Mouse (Mus musculus) liver (tissue): ENCODE results near the gene Cblc.
A peak's percentile ranks its signal among the peaks of the same experiment; 100 is the strongest.

Source experiments
- DNase-seq: peaks from one replicate; pipeline ENCODE4 v3.0.0-alpha.2; 2020; ENCODE audit warnings: mixed read lengths

Gene Cblc

GRCm38 (mm10) chr7:19781741-19782140, 14.9 kb downstream of the Cblc start:
- no peak for DNase-seq

GRCm38 (mm10) chr7:19779903-19780302, 16.7 kb downstream of the Cblc start:
- no peak for DNase-seq

DNA sequence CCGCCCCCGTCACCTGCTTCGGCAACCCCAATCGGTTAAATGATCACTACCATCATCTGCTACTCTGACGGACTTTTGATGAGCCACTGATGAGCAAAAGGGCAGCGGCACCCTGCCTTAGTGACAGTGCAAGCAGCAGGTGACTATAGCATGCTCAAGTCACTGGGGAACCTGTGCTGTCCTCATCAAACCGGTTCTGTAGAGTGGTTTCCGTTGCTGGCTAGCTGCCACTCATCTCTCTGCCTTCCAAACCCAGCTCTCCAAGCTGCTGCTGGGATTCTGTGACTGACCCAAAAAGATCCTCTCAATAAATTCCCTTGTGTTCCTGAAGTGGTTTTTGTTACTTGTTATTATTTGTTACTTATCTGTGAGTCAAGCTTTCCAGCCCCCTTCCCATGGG, 18.0 kb downstream of the Cblc start:
- no peak for DNase-seq

DNA sequence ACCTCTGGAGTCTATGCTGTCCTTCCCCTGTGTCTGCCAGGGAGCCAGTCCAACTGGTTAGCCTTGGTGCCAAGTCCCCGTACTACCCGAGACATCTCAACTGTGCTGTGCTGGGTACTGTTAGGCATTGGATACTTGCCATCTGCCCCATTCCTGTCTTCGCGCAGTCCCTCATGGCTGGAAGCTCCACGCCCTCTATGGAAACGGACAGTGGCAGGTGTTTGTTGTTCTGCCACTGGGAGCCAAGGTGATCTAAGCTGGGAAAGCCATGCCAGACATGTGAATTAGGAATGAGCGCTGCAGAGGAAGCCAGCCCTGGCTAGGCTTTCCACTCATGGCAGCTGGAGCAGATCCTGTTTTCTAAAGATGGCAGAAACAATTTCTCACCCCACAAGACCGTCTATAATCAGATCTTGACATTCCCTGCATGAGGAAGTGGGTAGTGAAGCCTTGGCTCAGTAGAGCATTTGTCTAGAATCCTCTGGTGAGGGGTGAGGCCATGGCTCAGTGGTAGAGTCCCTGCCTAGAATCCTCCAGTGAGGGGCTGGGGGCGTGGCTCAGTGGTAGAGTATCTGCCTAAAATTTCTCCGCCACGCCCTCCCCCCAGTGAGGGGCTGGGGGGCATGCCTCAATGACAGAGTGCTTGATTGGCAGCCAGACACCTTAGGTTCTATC, 19.4 kb downstream of the Cblc start:
- no peak for DNase-seq

GRCm38 (mm10) chr7:19771682-19772081, 24.9 kb downstream of the Cblc start:
- no peak for DNase-seq

DNA sequence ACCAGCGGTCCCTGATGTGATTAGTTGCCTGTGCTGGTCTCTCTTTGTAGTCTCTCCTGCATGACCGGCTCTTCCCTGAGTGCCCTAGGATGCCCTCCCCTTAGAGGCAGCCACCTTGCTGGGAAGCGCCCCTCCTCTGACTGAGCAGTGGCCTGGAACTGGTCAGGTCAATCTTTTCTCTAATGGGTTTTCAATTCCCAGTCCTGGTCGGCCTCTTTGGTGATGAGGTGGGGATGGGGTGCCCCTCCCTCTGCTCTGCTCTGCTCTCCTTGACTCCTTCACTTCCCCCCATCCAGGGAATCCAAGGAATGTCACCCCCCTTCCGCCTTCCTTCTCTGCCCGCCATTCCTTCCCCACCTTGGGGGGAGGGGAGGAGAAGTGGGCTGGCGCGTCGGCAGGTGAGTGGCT, 25.6 kb downstream of the Cblc start, which contains the start of gene Bcam:
Gene Bcam (minus strand): TSS at position 33 of the 408 bp plus-strand sequence.
- DNase-seq: no peak

- peak; percentile 85 for DNase-seq
Measured at GRCm38 (mm10) chr7:19770375-19770754, 26.2 kb downstream of the Cblc start.

DNA sequence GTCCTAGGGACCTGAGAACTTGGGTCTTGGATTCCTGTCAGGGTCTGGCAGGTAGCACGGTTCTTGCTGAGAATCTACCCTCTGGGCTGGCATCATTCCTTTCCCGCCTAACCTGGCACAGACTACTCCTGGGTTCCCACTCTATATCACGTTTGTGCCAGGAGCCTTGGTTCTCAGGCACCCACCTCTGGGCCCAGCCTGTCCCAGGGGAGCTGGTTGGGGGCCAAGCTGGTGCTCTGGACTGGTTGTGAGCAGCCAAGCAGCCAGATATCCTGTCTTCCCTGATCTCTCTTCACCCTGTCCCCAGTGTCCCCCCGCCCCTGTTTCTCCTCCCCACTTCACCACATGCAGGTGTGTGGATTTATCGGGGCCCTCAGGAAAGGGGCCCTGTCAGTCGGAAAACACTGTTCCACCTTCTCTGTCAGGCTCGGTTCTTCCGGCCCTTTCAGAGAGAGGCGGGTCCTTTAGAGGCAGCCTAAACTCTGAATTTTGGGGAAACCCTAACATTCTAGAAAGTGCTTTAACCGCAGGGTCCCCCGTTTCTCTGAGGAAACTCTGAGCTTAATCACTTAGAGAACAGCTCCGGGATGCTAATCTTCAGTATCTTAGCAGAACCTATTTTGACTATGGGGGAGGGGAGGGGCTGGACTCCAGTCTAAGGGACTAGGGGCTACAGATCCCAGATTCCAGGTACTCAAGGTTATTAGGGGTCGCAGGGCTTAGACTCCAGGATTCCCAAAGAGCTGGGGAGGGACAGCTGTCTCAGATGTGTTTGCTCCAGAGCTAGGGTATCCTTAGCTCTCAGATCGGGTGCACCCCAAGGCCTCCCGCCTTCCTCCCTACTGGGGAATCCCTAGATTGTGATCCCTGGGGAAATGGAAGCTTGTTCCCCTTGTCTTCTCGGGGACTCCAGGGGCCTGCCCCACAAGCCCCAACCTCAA, 26.9 kb downstream of the Cblc start:
- no peak for DNase-seq

DNA sequence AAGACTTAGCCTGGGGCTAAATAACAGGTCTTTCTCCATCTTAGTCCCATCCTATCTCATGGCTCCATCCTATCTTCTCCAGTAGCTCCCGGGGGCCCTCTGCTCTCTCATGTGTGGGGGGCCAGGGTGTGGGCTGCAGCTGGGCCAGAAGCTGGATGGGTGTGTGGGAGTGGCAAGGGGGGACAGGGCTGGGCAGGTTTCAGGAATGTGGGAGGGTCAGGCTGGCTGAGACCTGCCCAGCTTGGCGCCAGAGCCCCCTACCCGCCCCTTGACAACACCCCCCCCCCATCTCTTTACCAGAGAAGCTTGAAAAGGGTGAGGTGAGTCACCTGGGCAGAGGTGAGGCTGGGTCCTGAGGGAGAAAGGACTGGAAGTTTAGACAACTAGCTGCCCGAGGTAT, 27.6 kb downstream of the Cblc start:
- DNase-seq: no peak

DNA sequence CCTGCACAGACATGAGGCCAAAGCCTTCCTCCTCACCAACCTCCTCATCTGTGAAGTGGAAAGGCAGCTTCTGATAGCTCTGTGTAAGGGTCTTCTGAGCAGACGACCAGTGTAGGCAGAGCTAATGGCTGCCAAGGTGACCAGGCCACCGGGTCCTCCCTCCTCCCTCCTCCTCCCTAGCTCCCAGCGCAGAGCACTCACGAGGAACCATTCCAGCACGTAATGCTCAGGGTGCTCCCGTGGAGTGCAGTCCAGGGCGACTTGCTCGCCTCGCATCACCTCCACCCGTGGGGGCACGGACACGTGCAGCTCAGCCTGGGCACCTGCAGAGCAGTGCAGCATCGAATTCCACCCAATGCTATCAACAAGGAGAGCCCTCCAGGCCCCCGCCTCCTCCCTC, 28.4 kb downstream of the Cblc start:
- no peak for DNase-seq

GRCm38 (mm10) chr7:19764581-19764980, 32.0 kb downstream of the Cblc start:
- DNase-seq: no peak

- no peak for DNase-seq
Measured at GRCm38 (mm10) chr7:19763829-19764477, 32.7 kb downstream of the Cblc start.

DNA sequence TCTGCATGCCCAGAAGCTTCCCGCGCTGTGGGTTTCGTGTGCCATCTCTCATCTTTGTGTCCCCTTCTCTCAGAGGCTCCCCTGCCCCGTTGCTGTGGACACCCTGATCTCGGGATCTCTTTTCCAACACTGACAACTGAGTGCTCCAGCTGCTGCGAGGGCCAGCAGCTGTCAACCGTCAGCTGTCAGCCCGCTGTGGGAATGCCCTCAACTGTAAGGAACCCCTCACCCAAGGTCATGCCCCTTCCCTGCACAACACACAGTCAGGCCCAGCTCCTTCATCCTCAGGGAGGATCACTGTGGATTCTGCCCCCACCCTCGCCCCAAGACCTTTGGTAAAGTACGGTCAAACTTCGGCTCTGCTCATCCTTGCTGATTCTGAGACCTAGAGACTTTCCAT, 34.3 kb downstream of the Cblc start:
- no peak for DNase-seq

GRCm38 (mm10) chr7:19760021-19760420, 36.6 kb downstream of the Cblc start:
- no peak for DNase-seq

- DNase-seq: no peak
Measured at GRCm38 (mm10) chr7:19758623-19759022, 38.0 kb downstream of the Cblc start.

- no peak for DNase-seq
Measured at GRCm38 (mm10) chr7:19755851-19756786, 40.5 kb downstream of the Cblc start.

DNA sequence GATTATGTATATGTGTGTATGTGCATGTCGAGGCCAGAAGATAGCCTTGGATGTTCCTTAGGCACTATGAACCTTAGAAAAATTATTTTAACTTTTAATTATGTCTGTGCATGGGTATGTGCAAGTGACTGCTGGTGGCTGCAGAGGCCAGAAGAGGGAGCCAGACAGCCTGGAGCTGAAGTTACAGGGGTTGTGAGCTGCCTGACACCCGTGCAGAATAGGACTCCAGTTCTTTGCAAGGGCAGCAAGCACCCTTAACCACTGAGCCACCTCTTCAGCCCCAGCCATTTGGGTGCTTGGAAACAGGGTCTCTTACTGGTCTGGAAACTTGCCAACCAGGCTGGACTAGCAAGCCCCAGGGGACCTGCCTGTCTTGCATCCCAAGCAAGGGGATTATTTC, 41.6 kb downstream of the Cblc start:
- DNase-seq: no peak

- no peak for DNase-seq
Measured at GRCm38 (mm10) chr7:19754065-19754464, 42.5 kb downstream of the Cblc start.

DNA sequence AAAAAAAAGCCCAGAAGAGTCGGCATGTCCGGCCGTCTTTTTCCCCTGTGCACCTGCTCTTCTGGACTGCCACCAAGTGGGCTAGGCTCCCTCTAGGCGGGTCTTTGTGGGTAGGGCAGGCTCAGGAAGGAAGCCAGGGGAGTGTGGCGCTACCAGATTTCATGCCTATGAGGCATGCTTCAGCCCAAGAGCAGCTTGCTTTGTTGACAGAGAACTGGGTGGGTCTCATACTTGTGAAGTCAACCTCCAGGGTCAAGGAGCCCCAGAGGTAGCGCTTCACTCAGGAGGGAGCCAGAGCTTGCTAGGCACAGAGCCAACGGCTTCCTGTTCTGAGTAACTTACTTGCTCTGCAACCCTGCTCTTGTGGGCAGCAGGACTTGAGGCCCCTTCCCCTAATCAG, 43.0 kb downstream of the Cblc start:
- no peak for DNase-seq

- no peak for DNase-seq
Measured at GRCm38 (mm10) chr7:19752652-19753051, 44.0 kb downstream of the Cblc start.

DNA sequence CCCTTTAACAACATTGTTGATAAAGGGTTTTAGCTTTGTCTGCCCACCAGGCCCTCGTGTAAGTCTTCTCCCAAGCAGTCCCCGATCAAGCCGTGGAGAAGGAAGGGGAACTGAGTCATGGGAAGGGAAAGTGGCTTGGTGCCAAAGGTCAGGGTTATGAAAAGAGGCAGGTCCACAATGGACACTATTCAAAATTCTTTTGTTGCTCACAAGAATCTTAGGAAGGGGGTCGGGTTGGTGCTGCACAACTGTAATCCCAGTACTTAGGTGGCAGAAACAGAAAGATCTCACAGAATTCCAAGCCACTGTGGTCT, 45.6 kb downstream of the Cblc start:
- DNase-seq: no peak

DNA sequence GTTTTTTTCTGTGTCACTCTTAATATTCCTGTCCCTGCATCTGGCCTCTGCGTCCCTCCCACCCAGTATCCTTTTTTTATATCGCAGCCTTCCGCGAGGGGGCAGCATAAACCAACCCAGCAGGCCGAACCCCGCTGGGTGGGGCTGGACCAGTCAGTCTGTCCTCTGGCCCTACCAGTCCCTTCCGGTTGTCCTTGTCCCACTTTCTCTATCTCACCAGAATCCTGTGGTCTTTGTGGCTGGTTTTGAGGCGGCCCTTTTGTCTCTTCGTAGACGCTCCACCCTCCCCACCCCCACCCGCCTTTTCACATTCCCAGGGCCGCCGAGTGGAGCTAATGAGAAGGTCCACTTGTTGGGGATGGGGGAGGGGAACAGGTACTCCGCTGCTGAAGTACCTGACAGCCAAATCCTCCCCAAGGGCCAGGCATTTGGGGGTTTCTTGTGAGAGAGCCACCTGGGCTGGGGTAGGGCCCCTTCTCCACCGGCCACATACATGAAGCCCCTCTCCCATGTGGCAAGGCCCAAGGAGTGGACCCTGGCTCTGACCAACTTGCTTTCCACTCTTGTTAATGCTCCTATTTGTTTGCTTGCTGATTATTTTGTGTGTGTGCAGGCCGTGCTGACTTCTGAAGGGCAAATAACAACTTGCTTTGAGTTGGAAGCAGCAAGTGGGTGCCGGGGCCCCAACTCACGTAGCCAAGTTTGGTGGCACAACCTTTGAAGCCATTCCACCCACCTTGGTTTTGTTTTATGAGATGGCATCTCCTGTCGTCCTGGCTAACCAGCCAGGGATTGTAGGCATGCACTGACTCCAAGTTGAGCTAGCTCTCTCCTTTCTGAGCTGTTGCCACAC, 46.2 kb downstream of the Cblc start, which contains the start of gene Nectin2:
Gene Nectin2 (minus strand): TSS at position 267 of the 853 bp plus-strand sequence.
- DNase-seq: peak; percentile 89
